Mouse (Mus musculus) intestine, postnatal 0 days (tissue): ENCODE results near the gene Jpt2. TPM values are rescaled to one million over a fixed set of nuclear protein-coding genes. Genes with fewer than 3 reads are reported as not detected.

Experiments
- ATAC-seq: fragments of 200-750 bp; cut with Nextera tagmentation; 2 replicates; pipeline ENCODE4 v1.8.0; 2017; ENCODE audit warnings: mild to moderate bottlenecking, moderate TSS enrichment, moderate library complexity
- H3K27ac ChIP-seq: fragments of 300-500 bp; sonication (generic); 2 replicates; pipeline ENCODE4 v1.5.1; 2014; ENCODE audit warnings: mild to moderate bottlenecking, low read depth, low read length, moderate library complexity
- H3K27me3 ChIP-seq: fragments of 300-500 bp; sonication (generic); replicated peaks from 2 replicates; pipeline ENCODE4 v1.6.1; 2014; ENCODE audit warnings: low read length, mixed read lengths; ENCODE audit not compliant: control insufficient read depth, insufficient read depth
- H3K36me3 ChIP-seq: fragments of 300-500 bp; sonication (generic); 2 replicates; pipeline ENCODE4 v1.6.1; 2014; ENCODE audit warnings: mild to moderate bottlenecking, moderate library complexity; ENCODE audit not compliant: control insufficient read depth, insufficient read depth
- H3K4me1 ChIP-seq: fragments of 300-500 bp; sonication (generic); replicated peaks from 2 replicates; pipeline ENCODE4 v1.6.1; 2014; ENCODE audit warnings: antibody characterized with exemption, low read length, mixed read lengths; ENCODE audit not compliant: control insufficient read depth, insufficient read depth
- H3K4me2 ChIP-seq: fragments of 300-500 bp; sonication (generic); replicated peaks from 2 replicates; pipeline ENCODE4 v1.6.1; 2014; ENCODE audit warnings: low read depth, mild to moderate bottlenecking, moderate library complexity
- H3K4me3 ChIP-seq: fragments of 300-500 bp; sonication (generic); 2 replicates; pipeline ENCODE4 v1.5.1; 2014; ENCODE audit warnings: low read depth, low read length
- H3K9ac ChIP-seq: fragments of 300-500 bp; sonication (generic); 2 replicates; pipeline ENCODE4 v1.6.1; 2014; ENCODE audit warnings: mild to moderate bottlenecking, low read depth, low read length
- H3K9me3 ChIP-seq: fragments of 300-500 bp; sonication (generic); 2 replicates; pipeline ENCODE4 v1.6.1; 2016; ENCODE audit warnings: mixed run types; ENCODE audit not compliant: control insufficient read depth
- CTCF ChIP-seq: sonication (generic); IDR thresholded peaks from 2 replicates; pipeline ENCODE4 v1.5.1; 2016; ENCODE audit warnings: low read depth, mild to moderate bottlenecking, control low read depth, antibody characterized with exemption, moderate library complexity
- WGBS: fragments of 180-500 bp; shearing (Covaris S2); extraction: QIAGEN DNeasy Blood & Tissue Kit; methylation state at CpG from one replicate; pipeline ENCODE4 v1.1.7; 2014; 5-methylcytosine and 5-hydroxymethylcytosine counted together
- polyA plus RNA-seq: library from polyadenylated mRNA; unstranded; fragments of >200 nt; fragmentation: Nextera tagmentation; extraction: Ambion mirVana; gene quantifications from 2 replicates; pipeline ENCODE4 v1.2.1, GENCODE M21; 2015

Jpt2 gene
- polyA plus RNA-seq, 1 experiment from 2014 or later = 35.7 TPM

DNA sequence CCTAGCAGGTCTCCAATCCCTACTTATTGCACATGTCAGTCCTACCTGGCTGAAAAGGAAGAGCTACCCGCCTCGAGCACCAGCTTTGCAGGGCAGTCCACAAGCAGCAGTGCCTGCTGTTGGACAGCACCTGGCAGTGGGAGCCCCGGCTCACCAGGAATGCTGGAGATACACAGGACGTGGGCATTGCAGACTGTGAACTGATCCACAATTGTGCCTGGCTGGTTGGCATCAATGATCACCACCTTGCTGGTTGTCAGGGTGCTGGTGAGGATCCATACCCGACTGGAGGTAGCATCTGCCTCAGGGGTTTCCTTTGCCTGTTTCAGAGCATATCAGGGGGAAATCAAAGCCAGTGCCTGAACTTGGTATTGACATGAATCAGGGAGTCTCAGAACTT, 58.4 kb downstream of the Jpt2 start:
- no peak for ATAC-seq
- Histone ChIP-seq H3K36me3 (peaks cover 92% of the 10 kb centered on the region), H3K27me3 (no peaks in the 10 kb centered on the region), H3K4me1 (no peaks in the 10 kb centered on the region), H3K4me3 (no peak overlapping the region), H3K9me3 (no peaks in the 10 kb centered on the region), H3K4me2 (no peak overlapping the region), H3K9ac (no peak overlapping the region), H3K27ac (no peak overlapping the region)
- 92% methylated on average over 5 of the region's 5 CpGs for WGBS
- TF ChIP-seq CTCF = no peak

DNA sequence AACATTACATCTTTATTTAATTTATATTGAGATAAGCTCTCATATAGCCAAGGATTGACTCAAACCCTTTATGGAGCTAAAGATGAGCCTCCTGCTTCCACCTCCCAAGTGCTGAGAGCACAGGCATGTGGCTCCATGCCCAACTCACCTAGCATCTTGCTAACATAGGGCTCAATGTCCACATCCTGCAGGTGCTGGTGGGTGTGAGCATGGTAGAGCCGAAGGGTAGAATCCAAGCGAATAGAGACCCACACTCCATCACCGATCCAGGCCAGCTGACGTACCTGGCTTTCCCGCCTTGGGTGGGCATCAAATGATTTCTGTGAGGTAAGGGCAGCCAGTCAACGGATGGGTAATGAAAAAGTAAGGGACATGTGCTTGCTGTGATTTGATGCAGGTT, 60.5 kb downstream of the Jpt2 start:
- H3K4me3 ChIP-seq = no peak overlapping the region
- H3K4me1 ChIP-seq = no peaks in the 10 kb centered on the region
- H3K27me3 ChIP-seq = no peaks in the 10 kb centered on the region
- no peak for ATAC-seq
- no peaks in the 10 kb centered on the region for H3K9me3 ChIP-seq
- no peak overlapping the region for H3K27ac ChIP-seq
- no peak overlapping the region for H3K4me2 ChIP-seq
- 97% methylated on average over 6 of the region's 6 CpGs for WGBS
- H3K36me3 ChIP-seq = peaks cover 71% of the 10 kb centered on the region
- no peak overlapping the region for H3K9ac ChIP-seq
- TF ChIP-seq CTCF = no peak

DNA sequence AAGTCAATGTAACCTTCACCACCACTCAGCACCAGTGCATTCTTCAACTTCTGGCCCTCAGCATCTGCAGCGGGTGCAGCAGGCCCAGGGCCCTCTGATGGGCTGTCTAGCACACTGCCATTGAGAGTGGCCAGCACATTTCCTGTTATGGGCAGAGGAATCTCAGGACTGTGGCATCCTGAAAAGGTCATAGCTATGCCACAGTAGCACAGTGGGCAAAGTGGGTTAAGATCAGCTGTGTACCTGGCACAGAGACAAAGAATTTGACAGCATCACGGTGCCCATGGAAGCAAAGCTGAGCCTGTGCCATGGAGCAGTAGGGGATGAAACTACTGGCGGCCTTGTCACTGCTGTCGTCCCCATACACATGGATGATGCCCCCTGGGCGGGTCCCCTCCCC, 61.3 kb downstream of the Jpt2 start:
- 0 out of 2 replicates have a peak, but pooled peaks cover 3% of the 10 kb centered on the region for H3K4me1 ChIP-seq
- no peaks in the 10 kb centered on the region for H3K27me3 ChIP-seq
- H3K4me2 ChIP-seq = no peak overlapping the region
- H3K36me3 ChIP-seq = peaks cover 62% of the 10 kb centered on the region
- no peak for ATAC-seq
- no peak overlapping the region for H3K27ac ChIP-seq
- no peaks in the 10 kb centered on the region for H3K9me3 ChIP-seq
- no peak overlapping the region for H3K4me3 ChIP-seq
- 82% methylated on average over 5 of the region's 5 CpGs for WGBS
- no peak for TF ChIP-seq CTCF
- no peak overlapping the region for H3K9ac ChIP-seq

DNA sequence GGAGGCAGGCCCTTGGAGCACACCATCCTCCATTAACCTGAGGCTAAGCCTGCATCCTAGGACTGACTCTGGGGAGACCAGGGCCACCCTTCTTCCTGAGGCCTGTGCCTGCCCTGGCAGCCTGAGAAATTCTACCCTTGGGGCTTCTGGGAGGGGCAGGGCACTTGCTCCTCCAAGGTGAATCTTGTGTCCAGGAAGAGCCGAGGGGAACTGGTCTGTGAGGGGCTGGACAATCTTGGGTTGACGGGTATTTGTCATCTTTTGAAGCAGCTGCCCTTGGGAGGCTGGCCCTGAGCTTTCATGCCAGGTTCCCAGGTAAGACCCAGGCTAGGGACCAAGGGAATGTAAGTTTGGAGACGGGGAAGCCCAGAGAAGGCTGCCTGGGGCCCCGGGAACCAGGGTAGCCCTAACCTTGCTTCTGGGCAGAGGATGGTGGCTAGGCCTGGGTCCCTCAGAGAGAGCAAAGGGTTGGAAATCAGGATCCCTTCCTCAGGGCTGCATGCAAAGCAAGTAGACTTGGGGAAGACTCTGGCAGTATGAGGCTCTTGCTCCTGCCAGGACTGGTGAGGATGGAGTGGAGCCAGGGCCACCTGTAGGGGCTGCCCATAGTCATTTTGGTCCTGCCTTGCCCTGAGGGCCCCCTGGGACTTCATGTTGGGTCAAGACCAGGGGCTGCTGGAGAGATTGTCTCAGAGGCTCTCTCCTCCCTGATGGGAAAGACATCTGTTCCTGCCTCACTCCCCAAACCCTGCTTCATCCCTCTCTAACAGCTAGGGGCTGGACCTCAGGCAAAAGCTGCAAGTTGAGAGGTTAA, 62.2 kb downstream of the Jpt2 start:
- no peak overlapping the region for H3K4me3 ChIP-seq
- ATAC-seq = no peak
- TF ChIP-seq CTCF = no peak
- H3K4me2 ChIP-seq = no peak overlapping the region
- no peaks in the 10 kb centered on the region for H3K9me3 ChIP-seq
- H3K27me3 ChIP-seq = no peaks in the 10 kb centered on the region
- 0 out of 2 replicates have a peak, but pooled peaks cover 7% of the 10 kb centered on the region for H3K4me1 ChIP-seq
- WGBS = 77% methylated on average over 4 of the region's 4 CpGs
- H3K27ac ChIP-seq = no peak overlapping the region
- H3K36me3 ChIP-seq = peaks cover 60% of the 10 kb centered on the region
- H3K9ac ChIP-seq = no peak overlapping the region

DNA sequence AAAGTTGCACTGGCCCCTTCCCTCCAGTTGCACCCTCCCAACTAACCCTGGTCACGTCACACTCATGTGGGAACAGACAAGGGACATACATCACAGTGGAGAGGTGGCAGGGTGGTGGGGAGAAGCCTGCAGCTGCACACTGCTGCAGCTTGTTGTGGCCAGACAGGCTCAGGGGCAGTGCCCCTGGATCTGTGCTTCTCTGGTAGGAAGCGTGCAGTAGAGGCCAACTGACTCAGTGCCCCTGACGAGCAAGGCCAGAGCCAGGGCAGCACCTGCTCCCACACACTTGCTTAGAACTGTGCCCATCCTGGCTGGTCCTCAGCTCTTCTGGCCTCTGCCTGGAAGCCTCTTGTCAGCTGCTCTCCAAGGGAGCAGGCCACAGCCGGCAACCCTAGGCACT, 62.9 kb downstream of the Jpt2 start:
- WGBS = 67% methylated on average over 4 of the region's 4 CpGs
- peaks cover 60% of the 10 kb centered on the region for H3K36me3 ChIP-seq
- H3K27me3 ChIP-seq = no peaks in the 10 kb centered on the region
- TF ChIP-seq CTCF = no peak
- H3K27ac ChIP-seq = no peak overlapping the region
- peak overlapping the region; percentile 94 for H3K4me2 ChIP-seq
- no peak overlapping the region for H3K9ac ChIP-seq
- H3K4me3 ChIP-seq = peak overlapping the region; percentile 85; the same call in 1 of the 2 replicates
- H3K4me1 ChIP-seq = 0 out of 2 replicates have a peak, but pooled peaks cover 7% of the 10 kb centered on the region
- no peak for ATAC-seq
- H3K9me3 ChIP-seq = no peaks in the 10 kb centered on the region

DNA sequence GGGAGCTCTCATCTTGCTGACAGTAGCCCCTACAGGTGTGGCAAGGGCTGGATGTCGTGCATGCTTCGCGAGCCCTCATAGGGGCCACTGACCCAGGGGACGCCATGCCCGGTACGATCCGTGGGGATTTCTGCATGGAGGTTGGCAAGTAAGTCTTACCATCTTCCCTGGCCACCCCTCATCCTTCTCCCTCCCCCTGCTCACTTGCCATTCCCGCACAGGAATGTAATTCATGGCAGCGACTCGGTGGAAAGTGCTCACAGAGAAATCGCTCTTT, 63.6 kb downstream of the Jpt2 start:
- Histone ChIP-seq H3K36me3 (peaks cover 60% of the 10 kb centered on the region), H3K4me2 (peak overlapping the region; percentile 94), H3K27me3 (no peaks in the 10 kb centered on the region), H3K9ac (peak overlapping the region; percentile 88), H3K9me3 (no peaks in the 10 kb centered on the region), H3K4me3 (peak overlapping the region; percentile 85), H3K4me1 (0 out of 2 replicates have a peak, but pooled peaks cover 7% of the 10 kb centered on the region), H3K27ac (no peak overlapping the region)
- 17% methylated on average over 11 of the region's 11 CpGs for WGBS
- ATAC-seq = no peak
- no peak for TF ChIP-seq CTCF
